Mouse (Mus musculus) embryo, embryonic 11.5 days (tissue): ENCODE measurements at regions not wholly inside any gene's neighbourhood (a gene's known extent, or its start where the extent isn't known, plus 50 kb on each side); places are given as distances from the start of the nearest gene placed in this dataset.
A peak's percentile ranks its signal among the peaks of the same experiment; 100 is the strongest.

ENCODE experiments used
- DNase-seq: peaks from one replicate; pipeline ENCODE4 v3.0.0-alpha.2; 2012; ENCODE audit warnings: low read depth, low spot score

- DNase-seq = no peak
Observed at GRCm38 (mm10) chr7:137879296-137879695, 441.9 kb downstream of the Glrx3 start.

GRCm38 (mm10) chr7:137882876-137883275 lies 445.5 kb downstream of the Glrx3 start:
- peak; percentile 31 for DNase-seq

GRCm38 (mm10) chr7:137883701-137884100 lies 446.3 kb downstream of the Glrx3 start:
- no peak for DNase-seq

- DNase-seq = no peak
Observed at GRCm38 (mm10) chr7:137885146-137885545, 447.7 kb downstream of the Glrx3 start.

- DNase-seq = no peak
Observed at GRCm38 (mm10) chr7:137888731-137889130, 451.3 kb downstream of the Glrx3 start.

GRCm38 (mm10) chr7:137906424-137907060 lies 469.1 kb downstream of the Glrx3 start:
- no peak for DNase-seq

- DNase-seq = no peak
Observed at GRCm38 (mm10) chr7:137909456-137909855, 472.0 kb downstream of the Glrx3 start.

GRCm38 (mm10) chr7:137913551-137914105 lies 476.2 kb downstream of the Glrx3 start:
- DNase-seq = no peak

GRCm38 (mm10) chr7:137914506-137914905 lies 477.1 kb downstream of the Glrx3 start:
- no peak for DNase-seq

- no peak for DNase-seq
Observed at GRCm38 (mm10) chr7:137916351-137916750, 478.9 kb downstream of the Glrx3 start.

GRCm38 (mm10) chr7:137924464-137925167 lies 472.9 kb downstream of the Tcerg1l start:
- DNase-seq = peak; percentile 26

GRCm38 (mm10) chr7:137925656-137926055 lies 471.9 kb downstream of the Tcerg1l start:
- no peak for DNase-seq

- no peak for DNase-seq
Observed at GRCm38 (mm10) chr7:137927371-137927770, 470.2 kb downstream of the Tcerg1l start.

GRCm38 (mm10) chr7:137930200-137930599 lies 467.3 kb downstream of the Tcerg1l start:
- no peak for DNase-seq

GRCm38 (mm10) chr7:137935896-137936295 lies 461.6 kb downstream of the Tcerg1l start:
- no peak for DNase-seq

- DNase-seq = no peak
Observed at GRCm38 (mm10) chr7:137939116-137939515, 458.4 kb downstream of the Tcerg1l start.

- DNase-seq = no peak
Observed at GRCm38 (mm10) chr7:137940084-137940483, 457.4 kb downstream of the Tcerg1l start.

- peak; percentile 26 for DNase-seq
Observed at GRCm38 (mm10) chr7:137944991-137945390, 452.5 kb downstream of the Tcerg1l start.

- DNase-seq = peak; percentile 14
Observed at GRCm38 (mm10) chr7:137947424-137947823, 450.1 kb downstream of the Tcerg1l start.

GRCm38 (mm10) chr7:137957354-137957753 lies 440.2 kb downstream of the Tcerg1l start:
- no peak for DNase-seq

- DNase-seq = no peak
Observed at GRCm38 (mm10) chr7:137957848-137958247, 439.7 kb downstream of the Tcerg1l start.

GRCm38 (mm10) chr7:137963470-137964095 lies 433.9 kb downstream of the Tcerg1l start:
- DNase-seq = no peak
